Mouse (Mus musculus) mature B cell (primary cell): ENCODE results near the gene 2610001J05Rik.

Source experiments
- in situ Hi-C: fragments of 300-500 bp; cut with MboI; formaldehyde crosslinking; loops from 2 replicates; pipeline ENCODE4 v1.14.3; 2019

Gene 2610001J05Rik

DNA sequence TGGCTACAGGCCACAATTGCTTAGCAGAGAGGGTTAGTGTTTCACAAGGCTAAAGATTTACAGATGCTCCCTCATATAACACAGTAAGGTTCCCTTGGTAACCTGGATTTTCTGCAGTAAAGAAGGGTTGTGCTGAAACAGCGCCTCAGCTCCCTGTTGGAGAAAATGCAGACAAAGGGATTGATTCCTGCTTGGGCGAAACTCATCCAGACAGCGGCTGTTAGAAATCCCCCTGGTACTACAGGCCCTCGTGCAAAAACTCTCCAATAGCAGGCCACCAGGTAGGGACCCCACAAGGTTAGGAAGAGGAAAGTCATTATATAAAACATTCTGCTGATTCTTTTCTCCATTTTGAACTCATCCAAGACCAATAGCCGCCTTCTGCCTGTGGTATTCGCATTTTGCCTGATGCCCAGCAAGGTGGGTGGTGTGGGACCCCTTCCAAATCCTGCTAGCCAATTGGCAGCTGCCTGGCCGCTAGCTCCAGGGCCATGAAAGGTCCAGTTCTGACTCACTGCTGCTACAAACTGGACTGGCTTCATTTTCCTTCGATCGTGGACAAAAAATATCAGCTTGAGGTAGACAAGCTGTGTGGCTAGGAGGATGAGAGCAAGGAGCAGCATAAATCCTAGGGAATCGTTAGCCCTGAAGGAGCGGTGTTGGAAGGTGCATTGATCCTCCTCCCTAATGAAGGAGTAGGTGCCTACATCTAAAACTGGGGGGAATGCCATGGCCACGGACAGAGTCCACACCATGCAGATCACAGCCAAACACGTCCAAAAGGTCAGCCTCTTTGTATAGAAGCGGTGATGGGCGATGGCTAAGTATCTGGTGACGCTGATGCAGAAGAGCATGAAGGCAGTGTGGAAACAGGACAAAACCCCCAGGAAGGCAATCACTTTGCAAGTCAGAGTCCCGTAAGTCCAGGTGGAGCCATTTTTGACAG lies 35.3 kb downstream of the 2610001J05Rik start:
- in situ Hi-C loops, result no loop called here

- in situ Hi-C loops, result no loop called here
These were observed 38.5 kb downstream of the 2610001J05Rik start for GRCm38 (mm10) chr6:13832770-13833169.

DNA sequence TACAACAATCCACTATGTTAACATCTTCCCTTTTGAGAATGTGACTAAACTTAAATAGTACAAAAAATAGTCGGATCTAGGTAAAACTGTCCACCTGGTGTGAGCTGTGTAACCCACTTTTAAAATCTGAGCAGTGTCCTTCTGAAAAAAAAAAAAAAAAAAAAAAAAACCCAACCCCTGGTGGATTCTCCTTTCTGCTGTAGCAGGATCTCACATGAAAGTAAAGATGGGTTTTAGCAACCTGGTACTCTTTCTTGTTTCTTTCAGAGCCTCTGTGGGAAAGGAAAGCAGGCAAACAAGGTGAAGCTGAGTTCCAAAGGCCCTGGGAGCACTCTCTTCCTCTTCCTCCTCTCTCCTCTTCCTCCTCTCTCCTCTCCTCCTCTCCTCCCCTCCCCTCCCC lies 42.4 kb downstream of the 2610001J05Rik start:
- in situ Hi-C loops, result no loop called here
